Mouse (Mus musculus): Measurements from ENCODE around the gene Cacna1e.

Cacna1e gene

DNA sequence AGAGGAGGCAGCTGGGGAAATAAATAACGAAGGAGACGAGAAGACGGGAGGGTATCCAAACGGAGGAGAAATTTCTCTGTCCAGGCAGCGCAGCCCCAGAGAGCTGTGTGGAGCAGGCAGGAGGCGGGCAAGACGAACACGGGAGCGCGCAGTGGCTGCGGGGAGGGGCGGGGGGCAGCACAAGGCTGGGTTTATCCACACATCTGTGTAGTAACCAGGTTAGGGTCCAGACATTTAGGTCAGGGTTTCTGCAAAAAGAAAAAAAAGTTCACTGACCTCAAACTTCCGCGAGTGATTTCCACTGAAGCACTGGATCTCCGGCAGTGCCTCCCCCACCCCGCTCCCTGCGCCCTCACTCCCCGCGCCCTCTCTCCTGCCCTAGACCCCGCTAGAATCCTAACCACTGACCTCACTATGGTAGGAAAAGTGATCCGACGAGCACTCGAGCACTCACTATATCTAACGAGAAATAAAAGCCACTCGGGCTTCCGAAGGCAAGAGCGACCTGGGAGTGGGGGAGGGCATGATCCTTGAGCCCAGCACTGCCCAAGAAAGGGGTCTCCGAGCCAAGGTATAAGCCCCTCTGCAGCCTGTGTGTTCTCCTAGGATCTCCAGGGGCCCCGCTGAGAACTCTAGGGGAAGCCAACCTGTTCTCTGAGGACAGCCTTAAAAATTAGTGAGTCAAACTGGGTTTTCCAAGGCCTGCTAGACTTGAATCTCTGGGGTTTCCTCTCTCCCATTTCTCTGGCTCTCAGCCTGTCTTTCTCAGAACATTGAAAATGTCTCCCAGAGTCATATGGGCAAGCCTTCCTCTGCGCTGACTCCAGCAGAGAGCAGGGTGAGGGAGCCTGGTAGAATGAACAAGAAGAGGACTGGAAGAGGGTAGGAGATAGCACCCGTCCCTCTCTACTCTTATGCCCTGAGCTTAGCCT lies at the start of gene Cacna1e:
Cacna1e (minus strand) TSS at position 227 of the 932 bp plus-strand sequence.
- ATAC-seq (ENCODE audit: low TSS enrichment) = peak; percentile 58; the same call in 1 of the 2 replicates

DNA sequence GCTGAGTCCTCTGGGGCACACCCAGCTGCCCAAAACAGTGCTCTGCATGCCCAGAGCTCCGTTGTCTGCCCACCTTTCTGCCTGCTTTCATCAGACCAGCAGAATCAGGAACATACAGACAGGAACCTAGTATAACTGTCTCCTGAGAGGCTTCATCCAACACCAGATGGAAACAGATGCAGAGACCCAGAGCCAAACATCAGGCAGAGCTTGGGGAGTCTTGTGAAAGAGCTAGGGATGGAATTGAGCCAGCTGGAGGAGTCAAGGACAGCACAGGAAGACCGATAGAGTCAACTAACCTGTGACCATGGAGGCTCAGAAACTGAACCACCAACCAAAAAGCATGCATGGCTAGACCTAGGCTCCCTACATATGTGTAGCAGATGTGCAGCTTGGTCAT lies 34.1 kb upstream of the Cacna1e start:
- ATAC-seq (ENCODE audit: low TSS enrichment) = no peak

DNA sequence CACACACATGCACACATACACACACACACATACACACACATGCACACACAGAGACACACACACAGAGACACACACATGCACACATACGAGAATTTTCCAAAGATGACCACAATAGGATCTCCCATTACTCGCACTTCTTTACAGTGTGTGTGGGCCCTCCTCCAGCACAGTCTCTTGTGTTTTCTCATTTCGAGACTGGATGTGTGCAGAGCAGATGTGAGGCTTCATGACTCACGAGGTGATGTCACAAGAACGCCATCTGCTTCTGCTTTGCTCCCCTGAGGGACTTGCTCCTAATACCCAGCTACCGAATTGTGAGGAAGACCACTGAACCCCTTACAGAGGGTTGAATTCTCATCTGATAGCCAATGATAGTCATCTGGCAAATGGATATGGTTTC lies 33.1 kb upstream of the Cacna1e start:
- ATAC-seq (ENCODE audit: low TSS enrichment) = peak; percentile 73; the same call in 1 of the 2 replicates

DNA sequence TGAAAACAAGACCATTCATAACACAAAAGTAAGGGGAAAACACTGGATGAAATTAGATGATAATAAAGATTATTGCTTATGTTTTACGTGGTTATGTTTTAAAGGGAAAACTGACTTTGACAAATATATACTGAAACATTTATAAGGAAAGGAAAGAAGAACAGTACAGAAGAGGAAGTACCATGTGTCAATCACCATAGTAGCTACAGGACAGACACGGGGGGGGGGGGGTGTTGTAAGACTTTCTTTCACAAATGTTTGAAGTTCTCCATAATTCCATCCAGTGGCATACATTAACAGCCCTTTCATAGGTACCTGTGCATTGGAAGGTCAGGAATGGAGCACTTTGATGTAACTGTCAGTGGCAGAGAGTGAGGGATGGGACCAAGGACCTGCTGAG lies 25.3 kb upstream of the Cacna1e start:
- no peak for ATAC-seq (ENCODE audit: low TSS enrichment)

DNA sequence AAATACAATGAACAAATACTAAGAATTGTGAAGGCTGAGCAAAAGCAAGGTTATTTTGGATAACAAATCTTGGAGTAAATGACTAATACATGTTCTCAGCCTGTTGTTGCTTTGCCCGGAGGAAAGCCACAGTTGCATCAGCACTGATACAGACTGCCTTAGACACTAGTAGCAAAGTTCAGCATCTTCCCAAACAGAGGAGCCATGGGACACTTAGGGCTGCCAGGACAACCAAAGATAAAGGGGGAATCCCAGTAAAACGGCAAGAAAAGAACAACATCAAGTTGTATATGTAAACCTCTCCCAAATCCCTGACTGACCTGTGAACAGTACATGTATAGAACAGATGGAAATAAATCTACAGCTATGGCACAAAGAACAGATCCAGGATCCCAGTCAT lies 13.1 kb upstream of the Cacna1e start:
- no peak for ATAC-seq (ENCODE audit: low TSS enrichment)

DNA sequence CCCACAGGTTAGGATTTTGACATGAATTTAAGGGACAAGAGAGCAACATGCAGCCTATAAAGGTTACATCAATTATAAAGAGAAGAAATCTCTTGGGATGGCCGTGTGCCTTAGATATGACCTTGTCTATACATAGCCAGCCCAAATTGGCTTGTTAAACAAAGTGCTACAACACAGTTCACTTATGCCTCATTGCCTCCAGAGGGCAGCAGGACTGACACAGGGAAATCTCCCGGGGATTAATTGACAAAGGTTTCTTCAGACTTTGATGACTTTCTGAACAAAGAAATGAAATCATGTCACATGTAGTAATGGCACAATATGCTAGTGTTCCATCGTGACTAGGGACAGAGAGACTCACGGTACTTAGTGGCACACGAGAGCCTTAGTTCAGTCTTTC lies 5.9 kb upstream of the Cacna1e start:
- ATAC-seq (ENCODE audit: low TSS enrichment) = no peak

DNA sequence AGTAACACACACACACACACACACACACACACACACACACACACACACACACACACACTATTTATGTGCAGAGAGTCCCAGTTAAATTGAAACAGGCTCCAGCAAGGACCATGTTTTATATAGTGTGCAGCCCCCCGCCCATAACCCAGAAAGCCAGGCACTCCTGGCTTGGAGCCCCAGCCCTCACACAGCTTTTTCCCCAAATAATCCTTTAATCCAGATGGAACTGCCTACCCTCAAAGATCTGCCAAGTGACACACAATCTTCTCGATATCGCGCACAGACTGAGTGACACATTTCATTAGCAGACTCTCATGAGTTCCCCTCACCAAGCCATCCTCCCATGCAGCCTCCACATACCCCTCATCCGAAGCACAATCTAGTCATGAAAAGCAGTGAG lies 4.2 kb upstream of the Cacna1e start:
- no peak for ATAC-seq (ENCODE audit: low TSS enrichment)

DNA sequence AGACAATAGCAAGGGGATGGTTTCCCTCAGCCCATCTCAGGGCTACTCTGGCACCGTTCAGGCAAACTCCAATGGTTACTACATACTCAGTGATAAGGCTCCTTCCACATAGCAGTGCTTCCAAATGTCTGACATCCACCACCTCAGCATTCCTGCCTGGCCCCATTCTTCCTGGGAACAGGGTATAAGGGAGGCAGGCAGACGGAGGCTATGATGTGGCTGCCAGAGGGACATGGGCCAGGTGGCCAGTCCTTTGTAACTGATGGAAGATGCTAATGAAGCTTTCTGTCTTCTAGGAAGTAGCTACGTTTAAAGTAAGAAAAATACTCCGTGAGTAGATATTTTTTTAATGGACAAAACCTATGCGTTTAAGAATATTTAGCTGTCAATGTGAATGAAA lies 3.7 kb upstream of the Cacna1e start:
- no peak for ATAC-seq (ENCODE audit: low TSS enrichment)

DNA sequence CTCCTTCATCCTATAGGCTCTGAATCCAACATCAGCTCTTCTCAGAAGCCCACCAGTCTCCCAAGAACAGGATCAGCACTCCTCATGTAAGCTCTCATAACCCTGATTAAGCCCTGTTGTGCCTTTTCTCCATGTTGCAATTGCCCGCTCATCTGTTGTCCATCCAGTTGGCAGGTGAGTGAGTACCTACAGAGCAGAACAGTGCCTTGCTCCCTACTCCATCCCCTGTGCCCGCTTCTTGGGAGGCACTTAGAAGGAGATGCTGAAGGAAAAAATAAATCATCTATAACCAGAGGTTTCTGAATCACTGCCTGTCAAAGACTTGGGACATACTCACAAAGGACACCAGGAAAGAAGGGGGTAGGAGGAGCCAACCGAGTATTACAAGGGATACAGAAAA lies 3.2 kb upstream of the Cacna1e start:
- ATAC-seq (ENCODE audit: low TSS enrichment) = no peak

DNA sequence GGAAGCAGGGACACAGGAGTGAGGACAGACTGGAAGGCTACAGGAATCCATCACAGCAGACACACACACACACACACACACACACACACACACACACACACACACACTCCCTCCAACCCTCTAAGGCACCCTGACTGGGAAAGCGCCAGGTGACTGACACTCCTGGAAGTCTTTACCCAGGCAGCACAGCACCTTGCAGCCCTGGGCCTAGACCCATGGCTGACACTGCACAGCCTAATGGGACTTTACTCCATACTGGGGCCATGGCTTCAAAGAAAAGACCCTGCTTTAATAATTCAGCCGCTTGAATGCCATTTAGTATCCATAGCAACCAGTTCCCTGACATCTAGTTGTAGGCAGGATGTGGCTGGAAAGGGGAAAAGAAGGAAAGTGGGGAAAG lies 2.3 kb upstream of the Cacna1e start:
- no peak for ATAC-seq (ENCODE audit: low TSS enrichment)

DNA sequence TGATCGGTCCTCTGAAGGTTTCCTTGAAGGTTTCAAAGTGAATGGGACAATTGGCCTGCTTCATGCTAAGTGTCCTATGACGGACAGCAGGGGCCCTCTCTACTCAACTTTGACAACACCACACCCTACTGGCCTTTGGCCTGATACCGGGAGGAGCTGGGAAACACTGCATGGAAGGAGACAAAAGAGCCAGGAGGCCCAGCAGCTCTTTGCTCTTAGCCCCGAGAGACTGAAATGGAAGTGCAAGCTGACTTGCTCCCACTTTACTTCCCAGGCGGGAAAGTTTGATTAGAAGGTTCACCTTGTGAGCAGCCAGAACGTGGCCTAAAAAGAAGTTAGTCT lies 877 bp upstream of the Cacna1e start:
- no peak for ATAC-seq (ENCODE audit: low TSS enrichment)

DNA sequence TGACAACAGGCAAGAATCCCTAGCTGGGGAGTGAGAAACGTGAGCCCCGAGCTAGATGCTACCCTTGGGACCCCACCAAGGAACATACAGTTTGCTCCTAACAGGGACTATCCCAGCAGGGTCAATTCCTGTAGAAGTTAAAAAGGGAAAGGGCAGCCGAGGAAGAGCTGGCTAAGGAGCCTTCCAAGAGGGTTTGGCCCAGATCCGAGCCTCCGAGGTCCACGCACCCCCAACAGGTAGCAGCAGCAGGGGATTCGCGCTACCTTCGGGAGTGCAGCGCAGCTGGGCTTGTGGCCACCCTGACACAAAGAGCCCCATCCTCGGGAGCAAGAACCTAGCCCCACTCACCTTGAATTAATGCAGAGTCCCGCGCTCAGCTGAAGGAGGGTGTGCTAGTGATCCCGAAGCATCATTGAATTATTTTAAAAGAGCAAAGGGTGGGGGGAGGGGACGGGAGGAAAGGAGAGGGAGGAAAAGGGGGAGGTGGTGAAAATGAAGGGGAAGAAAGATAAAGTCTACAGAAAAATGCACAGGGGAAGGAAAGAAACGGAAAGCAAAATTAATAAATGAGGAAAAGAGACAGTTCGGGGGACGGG lies 607 bp downstream of the Cacna1e start:
- no peak for ATAC-seq (ENCODE audit: low TSS enrichment)

DNA sequence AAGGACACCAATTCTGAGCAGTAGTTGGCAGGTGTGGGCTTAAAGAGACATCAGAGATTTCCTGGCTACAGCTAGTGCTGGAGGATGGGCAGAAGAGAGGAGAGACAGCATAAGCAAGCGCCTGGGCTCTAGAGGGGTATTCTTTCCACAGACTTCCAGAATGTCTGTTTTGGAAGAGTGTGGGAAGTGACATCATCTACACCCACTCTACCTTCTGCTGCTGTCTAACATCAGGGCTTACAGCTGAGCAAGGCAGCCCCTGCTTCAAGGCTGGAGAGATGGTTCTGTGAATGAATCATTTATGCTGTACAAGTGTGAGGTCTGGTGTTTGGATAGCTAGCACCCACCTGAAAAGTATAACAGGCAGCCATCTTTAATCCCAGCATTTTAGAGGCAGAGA lies 18.3 kb downstream of the Cacna1e start:
- peak; percentile 96 for ATAC-seq (ENCODE audit: low TSS enrichment)

DNA sequence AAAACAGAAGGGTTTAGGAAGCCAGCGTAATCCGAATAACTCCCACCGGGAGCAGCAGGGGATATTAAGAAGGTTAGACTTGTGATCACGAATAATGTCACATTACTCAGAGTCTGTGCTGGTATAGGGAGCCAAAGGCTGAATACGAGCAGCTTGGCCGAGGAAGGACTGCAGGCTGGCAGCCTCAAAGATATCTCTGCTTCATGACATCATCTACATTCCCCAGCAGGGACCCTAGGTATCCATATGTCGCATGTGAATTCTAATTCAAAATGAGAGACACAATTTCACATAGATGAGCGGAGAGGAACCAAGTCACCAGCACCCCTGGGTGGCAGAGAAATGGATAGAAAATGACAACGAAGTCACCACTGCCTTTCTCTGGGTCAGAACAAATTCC lies 22.9 kb downstream of the Cacna1e start:
- no peak for ATAC-seq (ENCODE audit: low TSS enrichment)

DNA sequence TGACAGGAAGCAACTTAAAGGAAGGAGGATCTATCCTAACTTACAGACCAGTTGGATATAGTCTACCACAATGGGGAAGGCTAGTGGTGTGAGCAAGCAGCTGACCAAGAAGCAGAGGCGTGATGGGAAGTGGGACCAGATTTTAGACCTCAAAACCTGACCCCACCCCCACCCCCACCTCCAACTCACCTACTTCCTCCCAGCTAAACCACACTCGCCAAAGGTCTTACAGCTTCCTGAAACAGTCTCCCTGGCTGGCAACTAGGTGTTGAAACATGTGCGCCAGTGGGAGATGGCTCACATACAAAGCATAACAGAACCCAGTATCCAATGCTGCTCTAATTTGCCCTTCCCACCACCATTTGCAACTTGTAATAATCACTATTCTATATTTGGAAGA lies 29.7 kb downstream of the Cacna1e start:
- ATAC-seq (ENCODE audit: low TSS enrichment) = no peak

DNA sequence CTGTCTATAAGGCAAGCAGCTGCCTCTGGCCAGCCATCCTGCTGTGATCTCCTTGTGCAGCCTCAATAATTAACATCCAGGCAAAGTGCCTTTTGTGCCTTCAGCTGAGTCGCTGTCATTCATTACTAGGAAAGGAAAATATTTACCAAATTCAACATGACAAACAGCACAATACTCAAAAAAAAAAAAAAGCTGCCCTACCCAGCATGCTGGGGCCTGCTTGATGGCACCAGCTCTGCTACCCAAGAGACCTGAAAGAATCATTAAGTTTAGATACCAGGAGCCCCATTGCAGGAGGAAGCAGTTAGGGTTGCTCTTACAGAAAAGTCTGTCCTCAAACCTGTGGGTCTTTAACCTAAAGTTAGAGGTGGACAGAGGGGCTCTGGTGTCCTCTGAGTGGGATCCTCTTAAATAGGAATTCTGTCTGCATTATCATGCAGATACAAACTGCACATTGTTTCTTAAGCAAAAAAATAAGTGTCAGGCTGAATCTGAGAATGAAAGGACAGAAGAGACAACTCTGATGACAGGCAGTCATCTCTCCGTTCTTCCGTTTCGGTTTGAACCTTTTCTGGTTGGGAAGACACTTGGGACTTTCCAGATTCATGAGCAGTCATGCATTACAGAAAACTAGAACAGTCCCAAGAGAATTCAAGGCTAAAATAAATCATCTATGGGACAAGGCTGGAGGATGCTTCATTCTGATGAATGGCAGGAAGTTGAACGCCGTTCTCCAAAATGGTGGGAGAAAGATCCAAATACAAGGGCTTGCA lies 33.6 kb downstream of the Cacna1e start:
- no peak for ATAC-seq (ENCODE audit: low TSS enrichment)

DNA sequence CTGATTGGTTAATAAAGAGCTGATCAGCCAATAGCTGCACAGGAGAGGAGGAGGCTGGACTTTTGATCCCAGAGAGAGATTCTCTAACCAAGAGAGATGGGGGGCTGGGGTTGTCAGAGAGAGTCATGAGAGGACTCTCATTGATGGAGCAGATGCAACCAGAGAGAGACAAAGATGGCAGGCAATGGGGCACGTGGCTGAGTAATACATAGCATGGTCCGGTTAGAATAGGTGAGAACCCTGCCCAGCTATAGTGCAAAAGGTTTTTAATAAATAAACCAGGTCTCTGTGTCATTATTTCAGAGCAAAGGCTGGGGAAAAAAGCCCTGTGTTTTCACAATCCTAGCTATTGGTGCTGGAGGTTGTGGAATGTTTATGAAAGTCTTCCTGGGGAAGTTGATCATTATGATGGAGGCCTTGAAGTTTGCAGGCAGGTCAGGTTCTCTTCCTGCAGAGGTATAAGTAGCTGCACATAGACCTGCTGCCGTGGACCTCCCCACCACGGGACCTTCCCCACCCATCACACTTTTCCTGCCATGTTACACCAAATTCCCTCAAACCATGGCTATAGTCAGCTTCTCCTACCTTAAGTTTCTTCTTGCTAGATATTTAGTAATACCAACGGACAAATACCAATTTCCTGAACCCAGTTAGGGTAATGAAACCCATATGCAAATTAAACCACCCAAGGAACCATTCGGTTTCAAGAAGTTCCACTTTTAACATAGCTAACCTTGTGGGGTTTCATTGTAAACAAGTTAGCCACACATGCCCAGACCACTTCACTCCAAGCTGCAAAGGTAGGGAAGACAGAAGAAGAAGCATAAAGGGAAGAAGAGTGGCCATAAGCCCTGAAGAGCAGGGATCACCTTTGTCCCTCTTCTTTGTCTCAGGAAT lies 35.4 kb downstream of the Cacna1e start:
- no peak for ATAC-seq (ENCODE audit: low TSS enrichment)

DNA sequence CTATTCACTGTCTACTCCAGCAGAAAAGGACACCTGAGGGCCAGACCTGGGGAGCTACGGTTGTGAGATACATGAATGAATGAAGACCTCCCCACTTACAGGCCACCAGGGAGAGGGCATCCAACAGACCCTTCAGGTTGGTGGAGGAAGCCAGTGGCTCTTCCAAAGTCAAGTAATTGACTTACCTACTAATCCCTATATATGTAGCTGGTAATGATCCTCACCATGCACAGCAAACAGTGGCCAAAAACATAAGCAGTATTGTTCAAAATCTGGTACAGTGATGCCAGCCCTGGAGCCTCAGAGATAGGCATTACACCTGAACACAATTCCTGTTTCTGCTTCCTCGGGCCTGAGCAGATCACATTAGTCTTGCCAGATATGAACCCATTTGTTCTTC lies 37.4 kb downstream of the Cacna1e start:
- no peak for ATAC-seq (ENCODE audit: low TSS enrichment)

DNA sequence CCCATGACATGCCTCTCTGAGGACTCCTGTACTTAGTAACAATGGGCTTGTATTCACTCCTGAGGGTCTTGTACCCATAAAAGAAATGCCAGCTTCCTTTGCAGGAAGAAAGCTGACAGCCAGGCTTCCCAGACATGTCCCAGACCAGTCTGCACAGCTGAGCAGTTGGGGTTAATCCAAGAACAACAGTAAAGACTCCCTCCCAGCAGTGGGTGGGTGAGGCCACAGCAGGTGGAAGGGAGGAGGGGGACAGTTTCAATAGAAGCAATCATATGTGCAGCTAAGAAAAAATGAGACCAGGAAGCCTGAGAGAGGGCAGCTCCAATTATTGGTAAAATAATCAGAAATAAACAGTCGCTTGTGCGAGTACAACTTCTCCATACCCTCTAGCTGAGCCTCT lies 40.9 kb downstream of the Cacna1e start:
- no peak for ATAC-seq (ENCODE audit: low TSS enrichment)

DNA sequence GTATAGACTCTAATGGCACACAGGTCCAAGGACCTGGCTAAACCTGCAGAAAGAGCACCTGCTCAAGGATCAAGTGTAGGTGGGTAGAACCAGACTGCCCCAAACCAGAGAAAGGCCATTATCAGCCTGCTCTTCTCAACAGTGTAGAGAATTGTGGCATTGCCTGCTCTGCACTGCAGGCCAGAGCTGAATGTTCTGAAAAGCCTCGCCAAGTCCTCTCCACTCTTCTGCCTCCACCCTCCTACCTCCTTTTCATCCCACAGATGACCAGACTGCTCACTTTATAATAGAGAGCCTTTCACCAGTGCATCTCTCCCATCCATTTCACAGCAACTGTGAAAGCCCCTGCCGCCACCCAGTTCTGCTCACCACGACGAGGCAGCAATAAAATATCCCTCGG lies 42.0 kb downstream of the Cacna1e start:
- no peak; the same call in 1 of the 2 replicates for ATAC-seq (ENCODE audit: low TSS enrichment)

DNA sequence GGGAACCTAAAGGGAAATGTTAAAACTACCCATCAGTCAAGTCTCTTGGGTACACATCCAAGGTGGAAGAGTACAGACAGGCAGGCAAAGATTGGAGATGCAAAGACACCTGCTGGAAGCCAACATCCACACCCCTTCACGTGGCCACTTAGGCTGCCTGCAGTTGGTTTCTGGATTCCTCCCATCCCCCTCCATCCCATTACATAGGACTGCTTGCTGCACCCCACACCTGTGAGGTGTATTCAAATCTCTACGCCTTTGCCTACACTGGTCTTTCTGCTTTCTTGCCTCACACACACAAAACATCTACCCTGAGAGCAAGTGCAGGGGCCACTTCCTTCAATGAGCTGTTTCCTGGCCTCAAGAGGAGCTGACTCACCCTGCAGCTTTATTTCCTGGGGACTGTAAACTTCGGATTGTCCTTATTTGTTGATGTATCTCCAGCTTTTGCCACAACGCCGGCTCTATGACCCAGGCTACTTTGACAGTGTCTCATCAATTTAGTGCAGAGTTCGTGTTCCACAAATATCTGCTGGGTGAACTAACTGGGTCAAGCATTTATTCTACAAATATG lies 43.2 kb downstream of the Cacna1e start:
- ATAC-seq (ENCODE audit: low TSS enrichment) = no peak
